ENCODE assay signal across 9 mouse cellular contexts in the genomic region with DNA sequence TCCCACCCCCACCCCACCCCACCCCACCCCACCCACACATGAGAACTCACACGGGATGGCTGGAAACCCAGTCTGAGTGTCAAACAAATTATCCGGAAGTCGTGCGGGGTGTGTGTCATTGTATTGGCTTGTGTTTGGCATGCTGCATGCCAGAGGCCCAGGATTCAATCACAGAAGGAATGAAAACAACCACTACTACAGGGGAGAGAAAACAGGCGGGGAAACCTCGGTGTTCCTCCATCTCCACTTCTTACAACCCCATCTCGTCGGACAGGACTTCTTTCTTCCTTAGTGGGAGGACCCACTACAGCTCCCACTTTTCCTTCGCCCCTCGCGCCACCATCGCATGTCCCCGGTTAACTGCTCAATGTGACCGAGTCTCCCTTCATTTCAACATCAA. TPM values are rescaled to one million over a fixed set of nuclear protein-coding genes. Genes with fewer than 3 reads are reported as not detected.
A peak's percentile ranks its signal among the peaks of the same experiment; 100 is the strongest.
DNase-seq lines count a peak whose midpoint lies in the region; ATAC-seq lines count a peak whose summit lies in the region.
"Had no signal": no experiment of that assay in that cellular context is flagged by ENCODE, and none has a peak within 500 bp of the region (broad histone marks: within the 10 kb centered on the region; RNA-seq: fewer than 3 reads in every experiment).

No protein-coding gene starts in this region.

- H3K4me2 ChIP-seq in hindbrain, embryonic 15.5 days, result peak overlapping the region; percentile 88

- H3K27ac ChIP-seq in embryonic facial prominence, embryonic 10.5 days (replicated peaks), result peak overlapping the region; percentile 96
- H3K27ac ChIP-seq in hindbrain, embryonic 15.5 days (replicated peaks), result peak overlapping the region; percentile 97
- H3K27ac ChIP-seq in midbrain, embryonic 10.5 days (replicated peaks), result peak overlapping the region; percentile 97

- peak overlapping the region; percentile 85 for H3K9ac ChIP-seq in hindbrain, embryonic 15.5 days

- no peaks in the 10 kb centered on the region for H3K27me3 ChIP-seq in embryonic facial prominence, embryonic 10.5 days (replicated peaks; ENCODE audit: low read depth, poor library complexity, severe bottlenecking)
- H3K27me3 ChIP-seq in hindbrain, embryonic 15.5 days, result no peaks in the 10 kb centered on the region
- no peaks in the 10 kb centered on the region for H3K27me3 ChIP-seq in midbrain, embryonic 10.5 days (ENCODE audit: low read depth, poor library complexity, severe bottlenecking)
- H3K27me3 ChIP-seq: Patski had no signal

- no peaks in the 10 kb centered on the region for H3K9me3 ChIP-seq in embryonic facial prominence, embryonic 10.5 days
- H3K9me3 ChIP-seq in hindbrain, embryonic 15.5 days, result no peaks in the 10 kb centered on the region
- no peaks in the 10 kb centered on the region for H3K9me3 ChIP-seq in midbrain, embryonic 10.5 days (replicated peaks)

- H3K4me1 ChIP-seq in embryonic facial prominence, embryonic 10.5 days, result peaks cover 28% of the 10 kb centered on the region
- H3K4me1 ChIP-seq in hindbrain, embryonic 15.5 days (replicated peaks), result peaks cover 34% of the 10 kb centered on the region
- H3K4me1 ChIP-seq in midbrain, embryonic 10.5 days, result peaks cover 28% of the 10 kb centered on the region

- peak overlapping the region; percentile 95 for H3K4me3 ChIP-seq in embryonic facial prominence, embryonic 10.5 days
- H3K4me3 ChIP-seq in hindbrain, embryonic 15.5 days, result peak overlapping the region; percentile 98
- peak overlapping the region; percentile 96 for H3K4me3 ChIP-seq in midbrain, embryonic 10.5 days

- ATAC-seq in hindbrain, embryonic 15.5 days (ENCODE audit: low FRiP score, low read depth), result no peak

- peaks cover 39% of the 10 kb centered on the region for H3K36me3 ChIP-seq in embryonic facial prominence, embryonic 10.5 days (replicated peaks)
- peaks cover 14% of the 10 kb centered on the region for H3K36me3 ChIP-seq in hindbrain, embryonic 15.5 days
- peaks cover 35% of the 10 kb centered on the region for H3K36me3 ChIP-seq in midbrain, embryonic 10.5 days

- peak; percentile 30 to 40 for DNase-seq in cerebellum, postnatal 25 days
- no peak for DNase-seq in cerebellum, postnatal 4 days (ENCODE audit: low spot score in 2 of 2)
- peak; percentile 81 for DNase-seq in 3T3-L1 (ENCODE audit: low read depth, low spot score)
- no peak for DNase-seq in embryonic facial prominence, embryonic 10.5 days (ENCODE audit: low spot score)
- peak; percentile 34 for DNase-seq in midbrain, embryonic 10.5 days (ENCODE audit: low spot score)
- DNase-seq in spleen, postnatal 10 days (ENCODE audit: low spot score in 2 of 2), result no peak
- no peak for DNase-seq in frontal cortex, postnatal 14 days (ENCODE audit: low spot score in 2 of 2)

- WGBS in embryonic facial prominence, embryonic 10.5 days, result under 1% methylated on average over 14 of the region's 14 CpGs
- WGBS in hindbrain, embryonic 15.5 days, result 2% methylated on average over 14 of the region's 14 CpGs
- under 1% methylated on average over 14 of the region's 14 CpGs for WGBS in midbrain, embryonic 10.5 days

RNA-seq across cellular contexts. Expression of gene Lmbr1l, which starts 0.9 kb away (rescaled TPM):
- 23.4 and 26.9 TPM in 2 replicates for polyA plus RNA-seq in embryonic facial prominence, embryonic 10.5 days (2016; fragmentation: Nextera tagmentation; extraction: Ambion mirVana)
- polyA plus RNA-seq in hindbrain, embryonic 15.5 days (2015; fragmentation: Nextera tagmentation; extraction: Ambion mirVana), result 26.8 and 29.3 TPM in 2 replicates
- 24.7 and 28.6 TPM in 2 replicates for polyA plus RNA-seq in midbrain, embryonic 10.5 days (2016; fragmentation: Nextera tagmentation; extraction: Ambion mirVana)

RNA-seq across cellular contexts. Expression of gene Tuba1b, which starts 17.3 kb away (rescaled TPM):
- 2,343 and 2,408 TPM in 2 replicates for polyA plus RNA-seq in embryonic facial prominence, embryonic 10.5 days (2016; fragmentation: Nextera tagmentation; extraction: Ambion mirVana)
- 1,411 and 1,419 TPM in 2 replicates for polyA plus RNA-seq in hindbrain, embryonic 15.5 days (2015; fragmentation: Nextera tagmentation; extraction: Ambion mirVana)
- 2,448 and 2,588 TPM in 2 replicates for polyA plus RNA-seq in midbrain, embryonic 10.5 days (2016; fragmentation: Nextera tagmentation; extraction: Ambion mirVana)

RNA-seq across cellular contexts. Expression of gene Dhh, which starts 18.8 kb away (rescaled TPM):
- polyA plus RNA-seq in embryonic facial prominence, embryonic 10.5 days (2016; fragmentation: Nextera tagmentation; extraction: Ambion mirVana), result 0.31 and 0.34 TPM in 2 replicates
- polyA plus RNA-seq in hindbrain, embryonic 15.5 days (2015; fragmentation: Nextera tagmentation; extraction: Ambion mirVana), result 1.9 and 2.5 TPM in 2 replicates
- 0.27 and 0.58 TPM in 2 replicates for polyA plus RNA-seq in midbrain, embryonic 10.5 days (2016; fragmentation: Nextera tagmentation; extraction: Ambion mirVana)
- polyA plus RNA-seq: Patski had no signal

RNA-seq across cellular contexts. Expression of gene Rhebl1, which starts 22.8 kb away (rescaled TPM):
- 29.2 and 29.5 TPM in 2 replicates for polyA plus RNA-seq in embryonic facial prominence, embryonic 10.5 days (2016; fragmentation: Nextera tagmentation; extraction: Ambion mirVana)
- 32.1 and 34.5 TPM in 2 replicates for polyA plus RNA-seq in hindbrain, embryonic 15.5 days (2015; fragmentation: Nextera tagmentation; extraction: Ambion mirVana)
- polyA plus RNA-seq in midbrain, embryonic 10.5 days (2016; fragmentation: Nextera tagmentation; extraction: Ambion mirVana), result 19.3 and 23.9 TPM in 2 replicates

RNA-seq across cellular contexts. Expression of gene Gm49450, which starts 36.3 kb away (rescaled TPM):
- not detected in 2 replicates for polyA plus RNA-seq in embryonic facial prominence, embryonic 10.5 days (2016; fragmentation: Nextera tagmentation; extraction: Ambion mirVana)
- polyA plus RNA-seq in hindbrain, embryonic 15.5 days (2015; fragmentation: Nextera tagmentation; extraction: Ambion mirVana), result not detected in 2 replicates
- polyA plus RNA-seq in midbrain, embryonic 10.5 days (2016; fragmentation: Nextera tagmentation; extraction: Ambion mirVana), result not detected in 2 replicates
- polyA plus RNA-seq: Patski had no signal

Comparison
In these comparisons a context has a peak if more than half of its experiments do, and no peak if none do; other contexts are left out.
1. DNase-seq: peak in cerebellum, postnatal 25 days (2 of 2), 3T3-L1 (single experiment) and midbrain, embryonic 10.5 days (single experiment); none in cerebellum, postnatal 4 days (0 of 2), embryonic facial prominence, embryonic 10.5 days (single experiment), spleen, postnatal 10 days (0 of 2) and frontal cortex, postnatal 14 days (0 of 2).
2. Peak in every context shown above with its lines, with median percentiles within 50 percentile points of each other: H3K27ac ChIP-seq and H3K4me3 ChIP-seq.